Mouse (Mus musculus) brain, adult 2 months (tissue): ENCODE measurements at regions not wholly inside any gene's neighbourhood (a gene's known extent, or its start where the extent isn't known, plus 50 kb on each side); places are given as distances from the start of the nearest gene placed in this dataset.

Source experiments
- DNase-seq: peaks from one replicate; pipeline ENCODE4 v3.0.0; 2011; ENCODE audit warnings: low read depth, low spot score

- DNase-seq, result no peak
Measured at GRCm38 (mm10) chr16:87225595-87225994, 128.4 kb upstream of the N6amt1 start.

- no peak for DNase-seq
Measured at GRCm38 (mm10) chr16:87225085-87225484, 128.9 kb upstream of the N6amt1 start.

GRCm38 (mm10) chr16:87224024-87224423 is 130.0 kb upstream of the N6amt1 start:
- DNase-seq, result no peak

GRCm38 (mm10) chr16:87220611-87221010 is 133.4 kb upstream of the N6amt1 start:
- DNase-seq, result no peak

GRCm38 (mm10) chr16:87220201-87220600 is 133.8 kb upstream of the N6amt1 start:
- no peak for DNase-seq

GRCm38 (mm10) chr16:87207875-87208274 is 146.1 kb upstream of the N6amt1 start:
- no peak for DNase-seq

- DNase-seq, result no peak
Measured at GRCm38 (mm10) chr16:87190471-87190870, 163.5 kb upstream of the N6amt1 start.

GRCm38 (mm10) chr16:87188737-87189136 is 165.2 kb upstream of the N6amt1 start:
- DNase-seq, result peak; percentile 36

GRCm38 (mm10) chr16:87172395-87172794 is 181.6 kb upstream of the N6amt1 start:
- peak; percentile 10 for DNase-seq

- DNase-seq, result no peak
Measured at GRCm38 (mm10) chr16:87139301-87139700, 214.7 kb upstream of the N6amt1 start.

- DNase-seq, result no peak
Measured at GRCm38 (mm10) chr16:87136503-87136902, 217.5 kb upstream of the N6amt1 start.

- no peak for DNase-seq
Measured at GRCm38 (mm10) chr16:87134452-87134851, 219.5 kb upstream of the N6amt1 start.

- DNase-seq, result peak; percentile 55
Measured at GRCm38 (mm10) chr16:87133874-87134273, 220.1 kb upstream of the N6amt1 start.

- no peak for DNase-seq
Measured at GRCm38 (mm10) chr16:87132082-87132481, 221.9 kb upstream of the N6amt1 start.

- DNase-seq, result no peak
Measured at GRCm38 (mm10) chr16:87130733-87131640, 223.0 kb upstream of the N6amt1 start.

- DNase-seq, result peak; percentile 16
Measured at GRCm38 (mm10) chr16:87129021-87129420, 225.0 kb upstream of the N6amt1 start.

GRCm38 (mm10) chr16:87128230-87128629 is 225.8 kb upstream of the N6amt1 start:
- DNase-seq, result peak; percentile 61

- peak; percentile 33 for DNase-seq
Measured at GRCm38 (mm10) chr16:87124519-87124918, 229.5 kb upstream of the N6amt1 start.

GRCm38 (mm10) chr16:87103599-87103998 is 250.4 kb upstream of the N6amt1 start:
- DNase-seq, result no peak

GRCm38 (mm10) chr16:87102057-87102456 is 251.9 kb upstream of the N6amt1 start:
- peak; percentile 59 for DNase-seq

GRCm38 (mm10) chr16:87092011-87092410 is 262.0 kb upstream of the N6amt1 start:
- no peak for DNase-seq

- DNase-seq, result peak; percentile 10
Measured at GRCm38 (mm10) chr16:87089322-87089721, 264.7 kb upstream of the N6amt1 start.

GRCm38 (mm10) chr16:87083505-87083904 is 270.5 kb upstream of the N6amt1 start:
- DNase-seq, result no peak
